Mouse (Mus musculus) testis, adult 2 months (tissue): ENCODE data around the gene Zfp365.

Experiments
- CTCF ChIP-seq: fragments of 200-500 bp; IDR thresholded peaks from 2 replicates; pipeline ENCODE4 v1.5.1; 2012; ENCODE audit warnings: low read depth, mild to moderate bottlenecking, inconsistent platforms, low read length, moderate library complexity; ENCODE audit not compliant: control insufficient read depth, insufficient read depth, insufficient replicate concordance
- POLR2A ChIP-seq: fragments of 200-500 bp; IDR thresholded peaks from 2 replicates; pipeline ENCODE4 v1.6.1; 2012; ENCODE audit warnings: low read depth, mild to moderate bottlenecking, inconsistent platforms, low read length, moderate library complexity; ENCODE audit not compliant: control insufficient read depth

- TF ChIP-seq POLR2A (no peak), CTCF (no peak)
These were observed 60.1 kb downstream of the Zfp365 start for GRCm38 (mm10) chr10:67852411-67852810.
